Mouse (Mus musculus) kidney, embryonic 16.5 days (tissue): Measurements from ENCODE around the gene Usp30. TPM values are rescaled to one million over a fixed set of nuclear protein-coding genes. Genes with fewer than 3 reads are reported as not detected.

Source experiments
- ATAC-seq: fragments of 200-750 bp; cut with Nextera tagmentation; 2 replicates; pipeline ENCODE4 v1.8.0; 2017; ENCODE audit warnings: moderate TSS enrichment; ENCODE audit not compliant: low FRiP score, low TSS enrichment
- H3K27ac ChIP-seq: fragments of 300-500 bp; sonication (generic); 2 replicates; pipeline ENCODE4 v1.5.1; 2014; ENCODE audit warnings: low read length
- H3K27me3 ChIP-seq: fragments of 300-500 bp; sonication (generic); 2 replicates; pipeline ENCODE4 v1.6.1; 2014; ENCODE audit warnings: low read length, control low read depth, mixed read lengths; ENCODE audit not compliant: insufficient read depth
- H3K36me3 ChIP-seq: fragments of 300-500 bp; sonication (generic); 2 replicates; pipeline ENCODE4 v1.6.1; 2014; ENCODE audit warnings: low read length, control low read depth, mixed read lengths; ENCODE audit not compliant: insufficient read depth
- H3K4me1 ChIP-seq: fragments of 300-500 bp; sonication (generic); 2 replicates; pipeline ENCODE4 v1.6.1; 2014; ENCODE audit warnings: low read length, control low read depth, mixed read lengths; ENCODE audit not compliant: insufficient read depth
- H3K4me2 ChIP-seq: fragments of 300-500 bp; sonication (generic); replicated peaks from 2 replicates; pipeline ENCODE4 v1.6.1; 2014; ENCODE audit warnings: low read depth, low read length
- H3K4me3 ChIP-seq: fragments of 300-500 bp; sonication (generic); 2 replicates; pipeline ENCODE4 v1.5.1; 2014; ENCODE audit warnings: mild to moderate bottlenecking, low read length
- H3K9ac ChIP-seq: fragments of 300-500 bp; sonication (generic); replicated peaks from 2 replicates; pipeline ENCODE4 v1.6.1; 2014; ENCODE audit warnings: low read length
- H3K9me3 ChIP-seq: fragments of 300-500 bp; sonication (generic); 2 replicates; pipeline ENCODE4 v1.6.1; 2016; ENCODE audit warnings: low read length, control low read depth
- WGBS: fragments of 180-500 bp; shearing (Covaris S2); extraction: QIAGEN DNeasy Blood & Tissue Kit; methylation state at CpG from one replicate; pipeline ENCODE4 v1.1.7; 2014; 5-methylcytosine and 5-hydroxymethylcytosine counted together
- polyA plus RNA-seq: library from polyadenylated mRNA; unstranded; fragments of >200 nt; fragmentation: Nextera tagmentation; extraction: Ambion mirVana; gene quantifications from 2 replicates; pipeline ENCODE4 v1.2.1, GENCODE M21; 2015

The Usp30 gene
- polyA plus RNA-seq, 1 experiment from 2014 or later: 12.0 TPM

- peaks cover 3% of the 10 kb centered on the region; the same call in 1 of the 2 replicates for H3K4me1 ChIP-seq
- ATAC-seq: no peak
- no peaks in the 10 kb centered on the region for H3K36me3 ChIP-seq
- no peak overlapping the region for H3K4me3 ChIP-seq
- no peak overlapping the region for H3K4me2 ChIP-seq
- no peak overlapping the region for H3K27ac ChIP-seq
- 75% methylated on average over 1 of the region's 1 CpGs for WGBS
- no peaks in the 10 kb centered on the region for H3K27me3 ChIP-seq
- no peak overlapping the region for H3K9ac ChIP-seq
- H3K9me3 ChIP-seq: no peaks in the 10 kb centered on the region
These were observed 24.4 kb upstream of the Usp30 start for GRCm38 (mm10) chr5:114040911-114041310.

GRCm38 (mm10) chr5:114041327-114041930 is 23.8 kb upstream of the Usp30 start:
- peak; percentile 90 for ATAC-seq
- Histone ChIP-seq H3K36me3 (no peaks in the 10 kb centered on the region), H3K4me1 (peaks cover 3% of the 10 kb centered on the region; the same call in 1 of the 2 replicates), H3K27ac (no peak overlapping the region), H3K9me3 (no peaks in the 10 kb centered on the region), H3K9ac (no peak overlapping the region), H3K4me2 (peak overlapping the region; percentile 18; the same call in 1 of the 2 replicates), H3K4me3 (no peak overlapping the region), H3K27me3 (no peaks in the 10 kb centered on the region)
- WGBS: 17% methylated on average over 15 of the region's 15 CpGs

GRCm38 (mm10) chr5:114043800-114044199 is 21.5 kb upstream of the Usp30 start:
- Histone ChIP-seq H3K4me1 (peaks cover 3% of the 10 kb centered on the region; the same call in 1 of the 2 replicates), H3K9ac (no peak overlapping the region), H3K27ac (no peak overlapping the region), H3K36me3 (no peaks in the 10 kb centered on the region), H3K4me2 (no peak overlapping the region), H3K27me3 (no peaks in the 10 kb centered on the region), H3K4me3 (no peak overlapping the region), H3K9me3 (no peaks in the 10 kb centered on the region)
- ATAC-seq: no peak
- WGBS: 79% methylated on average over 4 of the region's 4 CpGs

- WGBS: 62% methylated on average over 1 of the region's 1 CpGs
- no peak overlapping the region for H3K4me3 ChIP-seq
- no peak for ATAC-seq
- H3K4me1 ChIP-seq: peaks cover 3% of the 10 kb centered on the region; the same call in 1 of the 2 replicates
- no peak overlapping the region for H3K27ac ChIP-seq
- H3K27me3 ChIP-seq: 0 out of 2 replicates have a peak, but pooled peaks cover 3% of the 10 kb centered on the region
- H3K9me3 ChIP-seq: no peaks in the 10 kb centered on the region
- H3K4me2 ChIP-seq: no peak overlapping the region
- H3K36me3 ChIP-seq: no peaks in the 10 kb centered on the region
- H3K9ac ChIP-seq: no peak overlapping the region
These were observed 20.1 kb upstream of the Usp30 start for GRCm38 (mm10) chr5:114045134-114045533.

- no peaks in the 10 kb centered on the region for H3K9me3 ChIP-seq
- peaks cover 3% of the 10 kb centered on the region; the same call in 1 of the 2 replicates for H3K4me1 ChIP-seq
- 0 out of 2 replicates have a peak, but pooled peaks cover 3% of the 10 kb centered on the region for H3K27me3 ChIP-seq
- H3K27ac ChIP-seq: no peak overlapping the region
- 78% methylated on average over 3 of the region's 3 CpGs for WGBS
- H3K9ac ChIP-seq: no peak overlapping the region
- no peak overlapping the region for H3K4me3 ChIP-seq
- no peak for ATAC-seq
- no peaks in the 10 kb centered on the region for H3K36me3 ChIP-seq
- H3K4me2 ChIP-seq: no peak overlapping the region
These were observed 19.1 kb upstream of the Usp30 start for GRCm38 (mm10) chr5:114046151-114046550.

- 53% methylated on average over 3 of the region's 3 CpGs for WGBS
- no peak for ATAC-seq
- no peaks in the 10 kb centered on the region for H3K9me3 ChIP-seq
- H3K4me2 ChIP-seq: no peak overlapping the region
- no peaks in the 10 kb centered on the region for H3K36me3 ChIP-seq
- H3K27me3 ChIP-seq: 0 out of 2 replicates have a peak, but pooled peaks cover 3% of the 10 kb centered on the region
- H3K27ac ChIP-seq: no peak overlapping the region
- H3K4me1 ChIP-seq: peaks cover 2% of the 10 kb centered on the region; the same call in 1 of the 2 replicates
- no peak overlapping the region for H3K9ac ChIP-seq
- no peak overlapping the region for H3K4me3 ChIP-seq
These were observed 18.7 kb upstream of the Usp30 start for GRCm38 (mm10) chr5:114046604-114047003.

GRCm38 (mm10) chr5:114047182-114047581 is 18.1 kb upstream of the Usp30 start:
- Histone ChIP-seq H3K9ac (no peak overlapping the region), H3K4me3 (no peak overlapping the region), H3K27ac (no peak overlapping the region), H3K4me1 (no peaks in the 10 kb centered on the region), H3K4me2 (no peak overlapping the region), H3K27me3 (0 out of 2 replicates have a peak, but pooled peaks cover 3% of the 10 kb centered on the region), H3K36me3 (no peaks in the 10 kb centered on the region), H3K9me3 (no peaks in the 10 kb centered on the region)
- no peak for ATAC-seq
- 84% methylated on average over 5 of the region's 5 CpGs for WGBS

GRCm38 (mm10) chr5:114048731-114049308 is 16.4 kb upstream of the Usp30 start:
- 54% methylated on average over 12 of the region's 12 CpGs for WGBS
- Histone ChIP-seq H3K9me3 (no peaks in the 10 kb centered on the region), H3K9ac (no peak overlapping the region), H3K27me3 (0 out of 2 replicates have a peak, but pooled peaks cover 3% of the 10 kb centered on the region), H3K27ac (no peak overlapping the region), H3K4me2 (no peak overlapping the region), H3K36me3 (no peaks in the 10 kb centered on the region), H3K4me1 (no peaks in the 10 kb centered on the region), H3K4me3 (no peak overlapping the region)
- ATAC-seq: no peak

GRCm38 (mm10) chr5:114052246-114052761 is 13.0 kb upstream of the Usp30 start:
- Histone ChIP-seq H3K36me3 (no peaks in the 10 kb centered on the region), H3K27me3 (0 out of 2 replicates have a peak, but pooled peaks cover 3% of the 10 kb centered on the region), H3K4me2 (peak overlapping the region; percentile 43), H3K27ac (peak overlapping the region; percentile 54; the same call in 1 of the 2 replicates), H3K9me3 (no peaks in the 10 kb centered on the region), H3K4me3 (peak overlapping the region; percentile 26), H3K4me1 (no peaks in the 10 kb centered on the region), H3K9ac (peak overlapping the region; percentile 40)
- ATAC-seq: peak; percentile 83
- WGBS: 22% methylated on average over 9 of the region's 9 CpGs
